Mouse (Mus musculus): Measurements from ENCODE around the gene Umodl1.

The Umodl1 gene

DNA sequence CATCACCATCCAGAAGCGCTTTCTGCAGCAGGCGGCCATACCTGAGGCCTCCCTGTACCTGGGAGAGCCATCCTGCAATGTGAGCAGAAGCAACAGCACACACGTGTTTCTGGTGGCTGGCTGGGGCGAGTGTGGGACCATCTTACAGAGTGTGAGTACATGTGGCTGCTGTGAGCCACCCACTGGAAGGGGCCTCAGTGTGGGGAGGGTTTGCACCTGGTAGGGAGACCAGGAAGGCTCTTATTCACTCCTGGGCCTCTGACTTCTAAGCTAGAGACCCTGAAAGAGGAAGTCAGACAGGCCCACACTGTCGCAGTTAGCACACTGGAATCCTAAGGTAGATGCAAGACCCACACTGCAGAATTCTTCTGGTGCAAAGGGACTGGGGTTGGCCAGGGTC is 41.9 kb downstream of the Umodl1 start:
- in situ Hi-C loops (cut with MseI, MboI), result no loop called here

- in situ Hi-C loops (cut with MseI, MboI), result no loop called here
These were observed 46.5 kb downstream of the Umodl1 start for GRCm38 (mm10) chr17:31000897-31001296.

- in situ Hi-C loops (cut with MseI, MboI), result no loop called here
These were observed 48.2 kb downstream of the Umodl1 start for GRCm38 (mm10) chr17:31002613-31003012.

DNA sequence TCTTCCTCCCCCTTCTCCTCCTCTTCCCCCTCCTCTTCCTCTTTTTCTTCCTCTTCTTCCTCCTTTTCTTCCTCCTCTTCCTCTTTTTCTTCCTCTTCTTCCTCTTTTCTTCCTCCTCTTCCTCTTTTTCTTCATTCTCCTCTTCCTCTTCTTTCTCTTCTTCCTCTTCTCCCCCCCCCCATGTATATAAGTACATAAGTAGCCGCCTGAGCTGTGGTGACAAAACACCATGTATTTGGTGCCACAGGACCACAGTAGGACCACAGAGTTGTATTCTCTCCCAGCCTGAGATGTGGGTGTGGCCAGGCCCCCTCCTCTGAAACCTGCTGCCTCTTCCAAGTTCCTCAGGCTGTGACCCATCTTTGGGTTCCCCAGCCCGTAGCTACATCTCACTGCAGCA is 50.8 kb downstream of the Umodl1 start:
- in situ Hi-C loops (cut with MseI, MboI), result no loop called here

DNA sequence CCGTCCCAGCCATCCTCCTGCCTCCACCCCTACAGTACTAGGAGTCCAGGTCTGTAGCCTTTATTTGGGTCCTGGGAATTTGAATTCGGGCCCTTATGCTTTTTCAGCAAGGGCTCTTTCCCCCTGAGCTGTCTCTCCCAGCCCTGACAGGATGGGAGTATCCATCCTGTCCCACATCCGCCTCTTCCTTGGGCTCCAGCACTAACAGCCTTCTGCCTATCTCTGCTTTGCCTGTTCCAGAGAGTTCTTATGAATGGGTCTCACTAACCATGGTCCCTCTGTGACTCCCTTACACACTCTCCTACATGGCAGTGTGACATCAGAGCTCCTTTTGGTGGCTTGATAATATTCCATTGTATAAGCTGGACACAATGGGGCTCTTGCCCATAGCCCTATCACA is 52.9 kb downstream of the Umodl1 start:
- in situ Hi-C loops (cut with MseI, MboI), result no loop called here

DNA sequence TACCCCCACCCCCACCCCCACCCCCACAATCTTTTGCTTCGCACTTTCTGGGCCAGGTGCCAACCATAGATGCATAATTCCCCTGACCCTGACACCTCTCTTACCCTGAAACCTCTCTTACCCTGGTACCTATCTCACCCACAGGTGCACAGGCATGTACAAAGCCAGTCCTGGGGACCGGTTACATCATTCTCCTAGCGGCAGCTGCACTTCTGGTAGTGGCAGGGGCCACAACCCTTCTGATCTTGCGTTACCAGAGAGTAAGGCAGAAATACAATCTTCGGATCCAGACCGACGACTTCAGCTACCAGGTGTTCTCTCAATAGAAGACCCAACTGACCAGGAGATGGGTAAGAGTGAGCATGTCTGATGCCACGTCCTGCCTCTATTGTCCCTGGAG is 54.0 kb downstream of the Umodl1 start:
- in situ Hi-C loops (cut with MseI, MboI), result no loop called here

GRCm38 (mm10) chr17:31011551-31012394 is 57.3 kb downstream of the Umodl1 start:
- in situ Hi-C loops (cut with MseI, MboI), result loop anchor here in 1 of 2 experiments (10.0 kb wide), 1 partner anchor 173 kb away; no protein-coding TSS in a partner anchor

DNA sequence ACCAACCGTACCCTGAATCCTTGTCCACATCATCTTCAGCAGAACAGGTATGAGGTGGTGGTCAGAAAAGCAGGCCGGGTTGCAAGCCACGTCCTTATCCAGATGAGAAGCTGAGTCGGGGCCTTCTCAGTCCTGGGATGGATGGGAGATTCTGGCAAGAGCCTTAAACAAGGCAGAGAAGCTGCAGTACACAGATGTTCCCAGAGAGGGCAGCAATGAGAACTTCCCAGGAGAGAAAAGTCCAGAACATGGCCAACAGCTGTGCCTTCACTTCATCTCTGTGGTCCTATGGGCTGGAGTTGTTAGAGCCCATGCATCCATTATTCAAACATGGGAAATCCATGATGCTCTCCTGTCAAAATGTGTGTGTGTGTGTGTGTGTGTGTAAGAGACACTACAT is 63.8 kb downstream of the Umodl1 start:
- in situ Hi-C loops (cut with MseI, MboI), result loop anchor here (5.0 to 10.0 kb wide), 2 partner anchors 99 to 167 kb away; no protein-coding TSS in a partner anchor

DNA sequence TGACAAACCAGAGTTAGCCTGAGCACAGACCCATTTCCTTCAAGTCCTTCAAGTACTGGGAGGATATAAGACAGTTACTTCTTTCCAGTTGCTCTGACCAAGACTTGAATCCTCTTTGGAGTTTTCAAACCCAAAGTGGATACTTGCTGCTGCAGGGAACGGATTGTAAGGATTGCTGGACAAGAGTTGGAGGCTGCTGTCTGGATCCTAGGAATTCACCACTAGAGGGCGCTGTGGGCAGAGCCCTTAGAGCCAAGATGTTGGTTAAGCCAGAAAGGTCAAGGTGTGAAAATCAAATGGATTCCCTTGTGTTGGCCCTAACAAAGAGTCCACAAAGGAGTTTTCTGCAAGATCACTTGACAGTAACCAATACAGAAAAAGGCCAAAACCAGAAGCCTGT is 65.1 kb downstream of the Umodl1 start:
- in situ Hi-C loops (cut with MseI, MboI), result loop anchor here (5.0 to 10.0 kb wide), 2 partner anchors 98 to 165 kb away; no protein-coding TSS in a partner anchor

DNA sequence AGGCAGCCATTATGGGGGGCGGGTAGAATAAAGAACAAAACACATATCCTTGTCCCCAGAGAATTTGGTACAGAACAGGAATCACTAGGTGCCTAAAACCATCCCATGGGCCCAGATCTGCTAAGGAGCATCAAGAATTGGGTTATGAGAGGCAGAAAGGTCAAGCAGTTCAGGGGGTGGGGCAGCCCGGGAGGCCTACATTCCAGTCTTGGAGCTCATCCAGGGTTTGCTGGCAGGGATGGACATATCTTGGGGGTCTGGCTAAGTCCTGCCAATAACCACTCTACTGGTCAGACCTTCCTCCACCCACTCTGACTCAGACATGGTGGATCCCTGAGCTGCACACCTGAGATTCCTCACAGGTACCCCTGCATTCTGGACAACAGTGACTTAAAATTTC is 65.6 kb downstream of the Umodl1 start:
- in situ Hi-C loops (cut with MseI, MboI), result loop anchor here in 1 of 2 experiments (5.0 kb wide), 1 partner anchor 97 kb away; no protein-coding TSS in a partner anchor

GRCm38 (mm10) chr17:31021276-31021675 is 66.8 kb downstream of the Umodl1 start:
- in situ Hi-C loops (cut with MseI, MboI), result loop anchor here in 1 of 2 experiments (5.0 kb wide), 1 partner anchor 96 kb away; no protein-coding TSS in a partner anchor

DNA sequence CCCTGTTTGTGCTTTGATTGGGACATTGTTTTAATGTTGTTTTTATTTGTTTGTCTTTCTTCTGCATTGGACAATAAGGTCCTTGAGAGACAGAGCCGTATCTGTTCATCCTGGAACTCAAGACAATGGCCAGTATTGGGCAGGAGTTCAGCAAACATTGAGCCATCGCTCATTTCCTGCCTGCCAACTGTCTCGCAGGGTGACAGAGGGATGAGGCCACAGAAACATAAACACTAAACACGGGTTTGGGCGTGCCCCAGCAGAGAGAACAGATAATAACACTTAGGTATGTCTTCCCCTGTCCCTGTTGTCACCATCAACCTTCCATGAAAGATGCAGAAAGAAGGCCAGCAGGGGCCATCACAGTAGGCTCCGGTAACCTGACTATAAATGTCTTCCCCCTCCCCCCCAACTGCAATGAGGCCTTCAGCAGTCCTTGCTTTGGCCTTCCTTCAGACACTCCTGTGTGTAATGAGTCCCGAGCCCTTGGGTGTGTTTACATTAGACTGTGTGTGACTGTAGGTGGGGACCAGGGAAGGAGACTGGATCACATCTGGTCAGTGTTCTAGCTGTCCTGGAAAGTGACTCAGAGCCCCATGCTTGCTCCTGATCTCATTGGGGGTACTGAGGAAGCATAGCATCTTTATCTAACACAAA is 69.8 kb downstream of the Umodl1 start:
- in situ Hi-C loops (cut with MseI, MboI), result loop anchor here in 1 of 2 experiments (5.0 kb wide), 1 partner anchor 93 kb away; no protein-coding TSS in a partner anchor

DNA sequence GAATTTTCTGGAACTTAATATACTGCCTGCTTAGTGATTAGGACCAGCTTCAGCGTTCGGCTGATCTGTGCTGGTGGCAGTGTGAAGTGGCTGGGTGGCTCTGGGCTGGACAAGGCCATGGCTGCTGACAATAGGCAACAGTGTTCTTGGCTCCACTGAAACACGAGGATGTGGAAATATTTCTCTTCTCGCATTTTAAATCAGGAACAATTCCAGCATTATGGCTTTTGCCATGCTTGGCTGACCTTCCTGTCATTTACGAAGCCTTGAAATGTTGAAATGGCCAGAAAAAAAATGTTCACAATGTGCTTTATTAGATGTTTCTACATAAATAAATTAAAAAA is 70.3 kb downstream of the Umodl1 start:
- in situ Hi-C loops (cut with MseI, MboI), result loop anchor here in 1 of 2 experiments (5.0 kb wide), 1 partner anchor 93 kb away; no protein-coding TSS in a partner anchor

GRCm38 (mm10) chr17:31026986-31027385 is 72.5 kb downstream of the Umodl1 start:
- in situ Hi-C loops (cut with MseI, MboI), result no loop called here

DNA sequence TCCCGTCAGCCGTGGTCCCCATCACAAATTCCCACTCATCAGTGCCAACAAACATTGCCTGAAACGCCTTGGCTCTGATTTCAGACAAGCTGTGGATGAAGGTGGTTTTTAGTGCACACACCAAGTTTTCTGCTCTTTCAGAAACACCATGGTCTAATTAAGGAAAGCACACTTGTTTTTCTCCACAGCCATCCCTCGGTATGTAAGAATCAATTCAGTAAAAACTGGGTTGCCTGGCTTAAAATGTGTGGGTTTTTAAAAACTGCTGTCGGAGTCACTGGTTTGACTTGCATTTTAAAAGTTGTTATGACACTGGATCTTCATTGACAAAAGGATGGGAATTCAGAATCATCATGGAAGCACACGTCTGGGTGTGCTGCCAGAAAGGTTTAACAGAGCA is 73.3 kb downstream of the Umodl1 start:
- in situ Hi-C loops (cut with MseI, MboI), result no loop called here

- in situ Hi-C loops (cut with MseI, MboI), result no loop called here
These were observed 74.5 kb downstream of the Umodl1 start for GRCm38 (mm10) chr17:31028821-31029370.

DNA sequence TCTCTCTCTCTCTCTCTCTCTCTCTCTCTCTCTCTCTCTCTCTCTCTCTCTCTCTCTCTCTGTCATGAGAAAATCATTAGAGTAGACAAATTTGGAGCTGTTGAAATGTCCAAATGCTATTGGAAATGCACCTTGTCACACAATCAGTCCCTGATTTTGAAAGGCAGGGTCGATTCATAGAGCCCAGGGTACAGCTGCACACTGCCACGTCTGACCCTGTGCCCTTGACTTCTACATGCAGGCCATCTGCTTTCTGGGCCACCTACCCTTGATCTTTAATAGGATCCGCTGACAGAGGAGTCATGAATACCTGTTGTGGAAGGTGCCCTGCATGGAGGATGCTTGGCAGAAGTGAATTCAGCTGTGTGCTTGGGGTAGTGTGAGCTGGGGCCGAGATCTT is 75.0 kb downstream of the Umodl1 start:
- in situ Hi-C loops (cut with MseI, MboI), result no loop called here

GRCm38 (mm10) chr17:31032341-31032740 is 77.9 kb downstream of the Umodl1 start:
- in situ Hi-C loops (cut with MseI, MboI), result no loop called here

- in situ Hi-C loops (cut with MseI, MboI), result no loop called here
These were observed 78.8 kb downstream of the Umodl1 start for GRCm38 (mm10) chr17:31033251-31033650.

DNA sequence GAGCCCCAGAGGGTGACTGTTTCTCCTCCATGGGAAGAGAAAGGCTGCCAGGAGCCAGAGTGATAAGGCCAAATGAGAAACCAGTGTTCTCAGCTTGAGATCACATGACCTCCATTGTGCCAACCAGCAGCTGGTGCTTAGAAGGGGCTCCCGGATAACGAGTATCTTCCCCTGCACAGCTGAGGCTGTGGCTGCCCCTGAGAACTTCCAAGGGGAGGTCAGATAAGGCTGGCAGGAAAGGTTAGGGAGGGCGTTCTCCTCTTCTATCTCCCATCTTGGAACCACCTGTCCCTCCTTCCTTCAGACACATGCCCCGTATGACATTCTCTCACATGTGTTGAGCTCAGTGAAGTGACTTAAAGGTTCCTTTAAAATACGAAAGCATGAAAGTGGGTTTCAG is 79.7 kb downstream of the Umodl1 start:
- in situ Hi-C loops (cut with MseI, MboI), result no loop called here

DNA sequence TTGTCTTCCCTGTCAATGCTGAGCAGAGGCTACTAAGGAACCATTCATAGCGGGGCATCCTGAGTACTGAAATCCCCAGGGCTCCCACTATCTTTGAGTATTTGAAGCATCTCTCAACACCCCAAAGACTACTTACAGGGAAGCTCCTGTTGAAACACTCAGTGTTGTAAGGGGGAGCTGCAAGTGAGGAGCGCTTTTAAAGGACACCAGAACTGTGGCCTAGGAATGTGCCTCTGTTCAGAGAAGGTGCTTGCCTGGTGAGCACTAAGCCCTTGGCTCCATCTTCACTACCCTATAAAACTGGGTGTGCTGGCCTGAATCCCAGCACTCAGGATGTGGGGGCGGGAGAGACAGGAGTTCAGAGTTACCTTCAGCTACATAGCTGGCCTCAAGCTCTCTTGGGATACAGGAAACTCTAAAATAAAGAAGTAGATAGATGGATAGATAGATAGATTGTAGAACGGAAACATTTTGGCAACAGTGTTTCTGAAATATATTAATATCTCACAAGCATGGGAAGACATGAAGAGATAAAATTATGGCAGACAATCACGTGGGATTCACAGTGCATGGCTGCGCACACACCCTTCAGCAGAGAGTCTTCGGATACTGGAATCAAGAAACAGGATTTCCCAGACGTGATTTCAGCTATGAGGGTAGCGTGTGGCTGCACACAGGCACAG is 80.4 kb downstream of the Umodl1 start:
- in situ Hi-C loops (cut with MseI, MboI), result no loop called here

Data from mouse trophoblast stem cell (cell line).